Mouse (Mus musculus): ENCODE measurements around the gene Grm4.
A peak's percentile ranks its signal among the peaks of the same experiment; 100 is the strongest.

Grm4 gene

DNA sequence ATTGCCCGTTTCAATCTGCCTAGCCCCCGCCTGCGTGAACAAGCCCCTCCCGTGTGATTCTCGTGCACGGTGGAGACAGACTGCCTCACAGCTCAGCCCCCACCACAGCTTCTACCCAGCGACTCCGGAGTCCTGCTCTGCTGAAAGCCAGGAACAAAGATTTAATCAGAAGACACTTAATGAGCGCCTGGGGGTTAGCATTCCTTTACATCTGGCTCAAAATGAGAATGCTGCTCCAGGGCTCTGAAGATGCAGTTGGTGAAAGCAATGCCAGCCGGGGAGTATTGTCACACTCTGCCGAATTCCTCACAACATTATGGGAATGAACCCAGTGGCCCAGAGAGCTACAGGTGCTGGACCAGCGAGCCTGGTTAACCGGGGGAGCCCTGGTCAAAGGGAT, 85.4 kb downstream of the Grm4 start:
- no peak for DNase-seq

DNA sequence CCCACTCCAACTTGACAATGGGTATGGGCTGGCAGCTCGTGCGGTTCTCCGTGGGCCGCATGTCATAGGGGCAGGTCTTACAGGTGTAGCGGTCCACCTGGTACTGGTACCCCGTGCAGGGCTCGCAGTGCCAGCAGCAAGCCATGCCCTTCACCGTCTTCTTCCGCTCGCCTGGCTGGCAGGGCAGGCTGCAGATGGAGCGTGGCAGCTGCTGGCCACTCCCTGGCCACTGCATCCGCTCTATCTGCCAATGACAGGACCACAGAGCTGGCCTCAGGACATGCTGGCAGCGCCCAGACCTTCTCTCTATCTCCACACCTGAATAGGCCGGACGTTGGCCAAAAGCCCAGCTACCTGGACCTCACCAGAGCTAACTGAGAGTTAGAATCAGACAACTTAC, 86.0 kb downstream of the Grm4 start:
- DNase-seq = no peak

GRCm38 (mm10) chr17:27434066-27434465, 87.1 kb downstream of the Grm4 start:
- DNase-seq = no peak

DNA sequence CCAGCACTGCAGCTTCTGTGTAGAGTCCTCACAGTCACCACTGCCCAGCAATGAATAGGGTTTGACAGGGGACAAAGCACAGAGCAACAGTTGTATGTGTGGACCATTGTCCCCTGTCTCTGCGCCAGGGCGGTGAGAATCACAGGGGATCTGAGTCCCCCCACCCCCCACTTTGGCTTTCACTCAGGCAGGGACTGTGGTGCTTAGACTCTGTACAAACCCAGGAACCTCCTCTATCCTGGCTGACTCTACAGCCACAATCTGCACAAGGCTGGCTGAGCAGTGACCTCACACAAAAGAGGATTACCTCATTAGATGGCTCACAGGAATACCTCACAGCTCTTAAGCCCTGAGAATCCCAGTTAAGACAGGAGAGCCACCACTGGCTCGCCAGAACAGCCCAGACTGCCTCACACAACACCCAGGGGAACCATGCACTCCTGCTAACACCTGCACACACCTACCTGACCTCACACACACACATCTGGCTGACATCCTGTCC, 88.0 kb downstream of the Grm4 start:
- DNase-seq = no peak

DNA sequence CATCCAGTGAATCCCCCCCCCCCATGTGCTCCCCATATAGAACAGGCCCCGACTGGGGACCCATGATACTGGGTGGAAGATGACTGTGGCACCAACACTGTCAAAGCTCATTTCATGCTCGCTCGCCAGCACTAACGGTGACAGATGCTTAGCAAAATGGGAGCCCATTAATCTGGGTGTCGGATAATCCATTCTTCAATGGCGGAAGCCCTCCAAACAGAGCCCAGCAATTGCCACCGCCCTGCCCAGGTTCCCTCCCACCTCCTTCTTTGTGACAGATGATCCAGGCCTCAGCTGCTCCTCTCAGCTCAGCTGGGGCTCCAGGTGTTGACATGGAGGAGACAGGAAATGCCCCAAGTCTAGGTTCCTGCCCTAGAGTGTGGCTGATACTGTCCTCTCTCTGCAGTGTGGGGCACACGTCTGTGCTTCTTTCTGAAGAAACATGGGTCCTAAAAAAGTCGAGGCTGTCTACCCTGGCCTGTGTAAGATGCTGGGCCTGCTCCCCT, 89.0 kb downstream of the Grm4 start:
- DNase-seq = peak; percentile 30

- DNase-seq = no peak
These were observed 90.0 kb downstream of the Grm4 start for GRCm38 (mm10) chr17:27431049-27431839.

DNA sequence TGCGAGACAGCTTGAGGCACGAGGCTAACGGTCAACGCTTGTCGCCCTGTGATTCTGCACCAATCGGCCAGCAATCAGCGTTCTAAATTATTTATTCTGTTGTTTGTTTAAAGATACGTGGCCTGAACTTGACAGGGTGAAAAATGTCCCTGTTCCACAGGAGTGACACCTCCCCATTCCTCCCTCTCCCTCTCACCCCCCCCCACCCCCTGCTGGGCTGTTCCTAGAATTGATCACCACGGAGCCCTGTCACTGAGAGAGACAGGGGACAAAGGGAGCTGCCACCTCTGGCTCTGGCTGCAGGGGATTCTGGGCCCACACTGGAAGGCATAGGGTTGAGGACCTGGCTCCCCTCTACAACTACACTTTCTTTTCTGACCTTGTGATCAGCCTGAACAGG, 91.4 kb downstream of the Grm4 start:
- DNase-seq = no peak

DNA sequence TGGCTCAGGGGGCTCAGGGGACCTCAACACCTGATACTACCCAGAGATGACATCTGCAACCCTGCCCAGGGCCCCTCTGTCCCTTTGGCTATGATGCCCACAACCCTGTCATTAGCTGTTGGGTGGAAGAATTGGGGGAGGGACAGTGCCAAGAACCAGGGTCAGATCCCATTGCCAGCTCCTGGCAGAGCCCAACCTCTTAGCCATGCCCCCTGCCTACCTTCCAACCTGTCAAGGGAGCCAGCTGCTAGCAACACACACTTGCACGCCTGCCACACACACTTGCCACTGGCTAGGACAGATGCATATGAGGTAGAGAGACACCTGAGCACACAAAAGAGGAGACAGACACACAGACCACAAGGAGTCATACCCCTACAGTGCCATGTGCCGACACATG, 96.2 kb downstream of the Grm4 start:
- DNase-seq = no peak

GRCm38 (mm10) chr17:27424356-27424755, 96.8 kb downstream of the Grm4 start:
- no peak for DNase-seq

DNA sequence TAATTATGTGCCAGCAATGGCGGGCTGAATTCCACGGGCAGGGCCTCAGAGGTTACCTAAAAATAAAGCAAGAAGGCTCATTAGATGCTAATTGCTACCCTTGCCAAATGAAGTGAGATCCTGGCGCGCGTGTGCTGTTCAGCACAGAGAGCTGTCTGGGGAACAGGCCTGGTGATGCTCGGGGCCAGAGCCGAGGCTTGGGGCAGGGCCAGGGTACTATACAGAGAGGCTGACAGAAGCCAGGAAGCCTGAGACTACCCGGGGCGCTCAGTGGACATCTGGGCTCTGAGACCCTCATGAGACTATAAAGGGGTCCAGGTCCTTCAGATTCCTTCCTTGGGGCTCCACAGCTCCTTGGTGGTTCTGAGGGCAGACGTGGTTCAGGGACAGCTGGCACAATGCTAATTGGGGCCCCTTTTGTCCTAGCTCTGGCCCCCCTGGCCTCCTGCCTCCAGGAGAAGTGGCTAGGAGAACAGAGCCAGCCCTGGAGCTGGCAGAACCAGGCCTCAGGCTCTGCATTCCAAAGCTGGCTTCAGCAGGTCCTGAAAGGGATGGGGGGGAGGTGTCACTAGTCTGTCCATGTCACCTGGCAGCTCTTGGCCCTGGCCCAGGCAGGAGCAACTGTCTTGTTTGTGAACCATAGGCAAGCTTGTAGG, 98.3 kb downstream of the Grm4 start:
- DNase-seq = no peak

- no peak for DNase-seq
These were observed 98.9 kb downstream of the Grm4 start for GRCm38 (mm10) chr17:27422371-27422725.

GRCm38 (mm10) chr17:27421837-27422236, 99.4 kb downstream of the Grm4 start:
- DNase-seq = no peak

- DNase-seq = no peak
These were observed 112.2 kb downstream of the Grm4 start for GRCm38 (mm10) chr17:27409006-27409405.

- no peak for DNase-seq
These were observed 112.7 kb downstream of the Grm4 start for GRCm38 (mm10) chr17:27408531-27408930.

DNA sequence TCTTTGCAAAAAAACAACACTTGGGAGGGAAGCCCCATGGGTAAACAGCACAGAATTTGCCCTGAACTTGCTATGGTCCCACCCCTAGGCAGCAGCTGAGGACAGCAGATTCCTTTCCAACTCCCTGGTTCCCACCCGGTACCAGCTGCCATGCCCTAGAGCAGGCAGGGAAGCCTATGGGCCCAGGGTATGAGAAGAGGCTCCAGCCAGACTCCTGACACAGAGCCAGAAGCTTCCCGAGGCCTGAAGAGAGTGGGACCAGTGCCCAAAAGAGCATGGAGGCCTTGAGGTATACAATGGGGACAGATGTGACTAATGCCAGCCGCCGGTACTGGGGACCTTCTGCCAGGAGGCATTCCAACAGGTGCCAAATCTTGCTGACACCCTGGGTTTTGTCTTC, 114.2 kb downstream of the Grm4 start:
- DNase-seq = no peak

GRCm38 (mm10) chr17:27405376-27406024, 115.7 kb downstream of the Grm4 start:
- no peak for DNase-seq

DNA sequence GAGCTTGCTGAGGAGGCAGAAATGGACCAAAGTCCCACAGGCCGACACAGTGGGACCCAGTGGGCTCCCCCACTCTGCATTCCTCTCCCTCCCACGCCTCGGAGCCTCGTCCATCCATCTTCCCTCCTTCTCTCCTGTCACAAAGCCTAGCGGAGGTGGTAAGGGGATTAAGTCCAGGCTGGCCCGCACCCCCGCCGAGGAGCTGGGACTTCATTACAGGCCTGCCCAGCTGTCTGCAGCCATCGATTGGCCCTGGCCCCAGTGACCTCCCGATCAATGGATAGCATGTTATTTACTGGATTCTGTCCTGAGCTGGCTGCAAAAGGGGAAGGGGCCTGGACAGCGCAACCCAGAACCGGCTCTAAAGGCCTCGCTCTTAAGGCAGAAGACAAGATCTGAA, 120.0 kb downstream of the Grm4 start:
- DNase-seq = no peak

DNA sequence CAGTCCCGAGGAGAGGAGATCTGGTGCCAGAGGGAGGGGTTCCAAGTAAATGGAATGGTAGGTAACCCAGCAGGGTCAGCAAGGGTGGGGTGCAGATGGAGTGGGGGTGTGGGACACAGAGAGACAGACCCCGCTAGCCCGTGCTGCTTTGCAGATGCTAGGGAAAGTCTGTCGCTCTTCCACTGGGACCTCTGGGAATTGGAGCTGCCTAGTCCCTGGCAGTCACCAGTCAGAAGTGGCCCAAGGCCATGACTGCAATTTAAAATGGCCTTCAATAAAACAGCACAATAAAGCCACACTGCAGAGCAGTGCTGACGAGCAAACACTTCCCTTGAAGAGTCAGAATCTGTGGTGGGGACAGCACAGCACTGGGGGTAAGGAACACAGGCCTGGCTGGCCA, 127.3 kb downstream of the Grm4 start:
- DNase-seq = no peak

GRCm38 (mm10) chr17:27393432-27393831, 127.8 kb downstream of the Grm4 start:
- no peak for DNase-seq

DNA sequence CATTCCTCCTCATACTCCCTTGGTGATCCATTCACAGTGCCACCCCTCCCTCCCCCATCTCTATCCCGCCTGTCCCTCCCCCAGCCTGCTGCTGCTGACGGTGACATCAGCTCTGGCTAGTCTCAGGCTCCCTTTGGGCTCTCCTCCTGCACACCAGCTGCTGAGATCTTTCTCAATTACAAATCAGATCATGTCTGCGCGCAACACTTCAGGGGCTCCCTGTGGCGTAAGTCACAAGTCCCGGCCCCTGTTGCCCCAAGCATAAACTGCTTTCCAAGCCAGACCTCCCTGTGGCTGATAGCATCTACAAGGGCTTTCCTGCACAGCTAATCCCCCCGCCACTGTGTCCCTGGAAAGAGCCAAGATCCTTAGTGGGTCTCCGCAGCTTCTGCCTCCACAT, 128.3 kb downstream of the Grm4 start:
- no peak for DNase-seq

DNA sequence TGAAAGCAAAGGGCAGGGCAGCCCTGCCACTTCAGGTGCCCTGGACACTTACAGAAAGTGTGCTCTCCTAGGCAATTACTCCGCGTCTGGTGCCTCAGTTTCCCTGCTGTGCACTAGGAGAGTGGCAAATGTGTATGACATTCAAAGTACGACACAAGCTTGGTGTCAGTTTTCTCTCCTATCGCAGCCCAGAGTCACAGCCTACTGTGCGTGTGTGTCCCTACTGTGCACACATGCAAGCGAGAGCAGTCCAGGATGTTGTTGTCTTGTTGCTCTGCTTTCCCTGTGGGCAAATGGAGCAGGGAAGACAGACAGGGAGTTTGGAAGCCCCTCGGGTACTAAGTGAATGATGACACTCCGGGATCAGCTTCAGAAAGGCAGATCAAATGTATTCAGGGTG, 131.2 kb downstream of the Grm4 start:
- DNase-seq = no peak

DNA sequence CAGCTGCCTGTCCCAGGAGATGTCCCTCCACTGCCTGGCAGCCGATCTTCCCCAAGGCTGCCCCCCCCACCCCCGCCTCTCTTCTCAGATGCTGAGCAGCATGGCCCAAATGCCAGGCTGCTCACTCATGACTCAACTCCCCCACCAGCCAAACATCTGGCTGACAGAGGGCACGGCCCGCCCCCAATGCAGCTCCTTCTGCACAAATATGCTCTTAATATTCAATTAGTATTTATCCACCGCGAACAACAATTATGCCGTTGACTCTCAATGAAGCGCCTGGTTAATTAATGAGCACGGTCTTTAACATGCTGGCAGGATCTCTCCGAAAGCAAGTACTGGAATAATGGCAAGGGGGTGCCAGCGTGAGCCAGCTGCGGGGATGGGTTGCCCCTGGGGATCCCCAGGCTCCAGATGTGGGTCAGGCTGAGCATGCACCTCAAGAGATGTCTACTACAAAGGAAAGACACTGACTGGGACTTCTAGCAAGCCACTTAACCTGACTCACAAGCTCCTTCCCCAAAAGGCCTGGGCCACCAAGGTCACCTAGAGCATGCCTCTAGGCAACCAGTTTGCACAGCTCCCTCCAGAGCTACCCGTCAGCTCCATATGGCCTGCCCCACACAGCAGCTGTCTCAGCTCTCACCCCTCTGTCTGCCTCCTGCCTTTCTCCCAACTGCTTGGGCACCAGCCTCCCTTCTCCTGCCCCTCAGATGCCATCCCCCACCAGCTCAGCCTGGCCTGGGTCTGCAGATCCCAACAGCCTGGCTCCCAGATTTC, 131.8 kb downstream of the Grm4 start:
- no peak for DNase-seq

DNA sequence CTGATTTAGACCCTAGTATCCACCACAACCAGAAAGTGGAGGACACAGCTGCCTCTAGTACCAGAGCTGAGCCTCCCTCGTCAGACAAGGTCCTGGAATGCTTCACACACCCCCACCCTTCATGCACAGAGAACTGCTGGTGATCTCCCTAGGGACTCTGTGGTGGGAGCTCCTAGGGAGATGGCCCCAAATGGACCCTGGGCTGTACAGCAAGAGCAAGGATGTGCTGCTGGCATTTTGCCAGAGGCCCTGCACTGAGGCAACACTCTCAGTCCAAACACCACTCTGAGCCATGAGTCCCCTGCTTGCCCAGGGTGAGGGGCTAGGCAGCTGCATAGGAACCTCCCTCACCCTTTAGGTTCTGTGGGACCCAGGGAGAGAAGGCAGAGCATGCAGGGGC, 134.8 kb downstream of the Grm4 start:
- no peak for DNase-seq
